Mouse (Mus musculus) liver, adult 2 months (tissue): Measurements from ENCODE around the gene Stxbp1.

Experiments used
- CTCF ChIP-seq: fragments of 200-500 bp; IDR thresholded peaks from 2 replicates; pipeline ENCODE4 v1.5.1; 2011; ENCODE audit warnings: low read depth, low read length, control low read depth
- POLR2A ChIP-seq: fragments of 200-500 bp; IDR thresholded peaks from 2 replicates; pipeline ENCODE4 v1.6.1; 2011; ENCODE audit warnings: low read length, control low read depth; ENCODE audit not compliant: insufficient read depth; ENCODE audit errors: extremely low read depth

- TF ChIP-seq CTCF (no peak), POLR2A (no peak)
Observed at GRCm38 (mm10) chr2:32779714-32780113, 67.3 kb downstream of the Stxbp1 start.
